Mouse (Mus musculus) right cerebral cortex, postnatal 4 days (tissue): Measurements from ENCODE around the gene F11r.
A peak's percentile ranks its signal among the peaks of the same experiment; 100 is the strongest.
"Not testable (repeated sequence)": the region's sequence is repeated elsewhere in the genome, so short reads cannot be mapped to it uniquely, and the experiment has no call there.

ENCODE experiments used
- DNase-seq: peaks from one replicate; pipeline ENCODE4 v3.0.0-alpha.2; 2022

Gene F11r

DNA sequence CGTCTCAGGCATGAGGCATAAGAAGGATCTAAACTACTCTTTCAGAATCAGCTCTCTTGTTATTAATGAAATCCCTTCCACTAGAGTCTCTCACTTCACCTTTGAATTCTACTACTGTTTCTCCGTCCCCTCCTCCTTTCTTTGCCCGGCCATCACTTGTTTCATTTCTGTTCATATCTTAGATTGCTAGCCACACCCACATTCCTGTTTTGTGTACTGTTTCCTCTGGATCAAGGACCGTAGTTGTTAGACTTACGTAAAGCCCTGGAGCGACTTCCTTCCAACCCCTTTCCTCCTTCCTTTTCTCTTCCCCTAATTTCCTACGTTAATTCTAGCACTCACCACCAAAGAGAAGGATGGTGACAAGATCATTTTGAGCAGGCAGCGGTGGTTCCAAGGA lies 1.7 kb downstream of the F11r start:
- DNase-seq = no peak

DNA sequence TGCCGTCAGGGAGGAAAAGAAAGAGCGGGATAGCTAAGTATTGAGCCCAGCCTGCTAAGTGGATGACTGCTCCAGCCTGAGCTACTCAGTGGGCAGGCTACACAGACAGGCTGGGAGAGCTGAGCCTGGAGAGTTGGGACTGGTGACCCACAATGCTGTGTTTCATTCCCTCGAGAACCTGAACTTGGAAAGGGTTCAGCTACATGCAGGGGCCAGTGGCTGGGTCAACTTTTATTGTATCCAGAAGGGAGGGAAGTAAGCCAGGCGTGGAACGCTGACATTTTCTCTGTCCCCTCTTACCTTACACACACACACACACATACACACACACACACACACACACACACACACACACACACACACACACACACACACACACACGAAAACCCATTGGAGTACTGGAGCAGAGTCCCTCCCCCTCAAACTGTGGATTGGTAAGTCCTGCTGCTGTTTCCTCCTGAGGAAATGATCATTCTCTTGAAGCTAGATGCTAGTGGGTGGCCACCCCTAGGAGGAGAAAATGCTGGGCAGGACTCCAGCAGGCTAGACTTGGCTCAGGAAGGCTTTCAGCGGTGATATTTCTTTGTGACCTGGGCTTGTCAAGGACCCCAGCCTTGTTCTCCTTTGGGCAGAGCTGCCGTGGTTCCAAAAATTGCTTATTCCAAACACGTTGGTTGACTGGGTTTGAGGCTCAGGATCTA lies 2.8 kb downstream of the F11r start:
- DNase-seq = no peak

DNA sequence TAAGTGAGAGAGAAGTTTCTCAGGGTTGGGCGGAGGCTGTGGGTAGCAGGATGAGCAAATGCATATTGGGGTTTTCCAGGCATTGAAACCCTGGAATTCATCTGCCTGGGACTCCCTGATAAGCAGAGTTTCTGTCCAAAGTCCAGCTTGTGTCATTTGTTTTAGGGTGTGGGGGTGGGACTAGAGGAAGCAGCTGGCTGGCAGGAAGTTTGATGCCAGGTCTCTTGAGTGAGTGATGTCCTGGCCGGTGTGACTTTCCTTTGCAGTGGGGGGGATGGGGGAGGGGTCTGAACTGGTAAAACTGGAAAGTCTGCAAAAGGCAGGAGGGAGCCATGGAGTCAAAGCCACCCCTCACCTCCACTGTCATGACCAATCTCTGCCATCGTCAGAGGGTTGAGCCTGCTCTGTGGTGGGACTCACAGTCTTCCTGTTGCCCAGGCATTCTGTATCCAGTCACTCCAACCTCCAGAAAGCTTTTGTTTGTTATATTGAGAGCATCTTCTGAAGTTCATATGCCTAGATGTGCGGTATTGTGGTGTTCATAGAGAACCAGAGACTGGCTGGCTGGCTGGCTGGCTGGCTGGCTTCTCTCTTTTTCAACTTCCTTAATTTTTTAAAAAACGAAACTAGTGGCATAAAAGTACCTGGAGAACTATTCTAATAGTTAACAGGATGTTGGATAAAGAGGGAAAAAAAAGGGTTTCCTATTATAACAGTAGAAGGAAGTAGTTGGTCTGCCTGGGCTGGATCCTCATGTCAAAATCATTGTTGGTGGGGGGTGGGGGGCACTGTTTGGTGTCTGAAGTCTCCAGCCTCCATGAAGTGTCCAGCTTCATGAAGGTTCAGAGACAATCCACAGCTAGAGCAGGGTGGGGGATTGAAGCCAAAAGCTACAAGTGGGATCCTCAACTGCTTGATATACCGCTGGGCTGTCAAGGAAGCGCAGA lies 4.4 kb downstream of the F11r start:
- DNase-seq = no peak

DNA sequence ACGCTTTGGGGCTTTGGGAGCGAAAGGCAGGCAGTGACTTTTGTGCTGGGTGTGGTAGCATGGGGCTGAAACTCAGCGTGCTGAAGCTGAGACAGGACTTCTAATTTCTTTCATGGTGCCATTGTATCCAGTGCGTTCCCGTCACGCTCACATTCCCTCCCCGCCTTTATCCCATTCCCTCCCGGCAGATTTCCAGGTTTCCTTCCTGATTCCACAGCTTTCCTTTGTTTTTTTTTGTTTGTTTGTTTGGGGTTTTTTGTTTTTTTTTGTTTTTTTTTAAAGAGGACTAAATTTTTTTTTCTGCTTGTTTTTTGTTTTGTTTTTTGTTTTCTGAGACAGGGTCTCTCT lies 5.1 kb downstream of the F11r start:
- no peak for DNase-seq

DNA sequence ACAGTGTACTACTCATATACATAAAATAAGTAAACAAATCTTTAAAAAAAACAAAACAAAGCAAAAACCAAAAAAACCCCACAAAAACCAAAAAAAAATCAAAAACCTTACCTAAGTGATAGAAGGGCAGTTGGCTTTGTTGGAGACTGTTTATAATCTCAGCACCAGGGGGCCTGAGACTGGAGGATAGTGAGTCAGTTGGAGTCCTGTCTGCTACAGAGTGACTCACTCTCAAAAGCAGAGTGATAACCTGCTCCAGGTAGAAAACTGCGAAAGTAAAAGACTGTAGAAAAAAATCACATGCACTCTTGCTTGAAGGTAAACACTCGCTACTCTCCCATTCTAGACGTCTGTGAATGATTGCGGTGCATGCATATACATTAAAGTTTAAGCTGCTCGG lies 7.7 kb downstream of the F11r start:
- no peak for DNase-seq

DNA sequence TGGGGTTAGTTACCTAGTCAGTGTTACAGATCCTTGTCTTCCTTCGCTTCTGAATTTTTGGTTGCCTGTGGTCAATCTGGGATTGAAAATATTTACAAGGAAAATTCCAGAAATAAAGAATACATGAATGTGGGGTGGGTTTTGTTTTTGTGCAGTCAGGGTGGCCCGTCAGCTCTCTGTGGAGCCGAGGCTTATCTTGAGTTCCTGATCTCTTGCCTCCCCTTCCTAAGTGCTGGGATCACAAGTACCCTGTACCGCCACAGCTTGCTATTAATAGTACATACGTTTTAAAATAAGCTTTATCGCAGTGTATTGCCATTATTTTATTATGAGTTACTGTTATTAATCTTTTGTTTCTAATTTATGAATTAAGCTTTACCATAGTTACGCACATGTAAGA lies 9.5 kb downstream of the F11r start:
- DNase-seq = no peak

DNA sequence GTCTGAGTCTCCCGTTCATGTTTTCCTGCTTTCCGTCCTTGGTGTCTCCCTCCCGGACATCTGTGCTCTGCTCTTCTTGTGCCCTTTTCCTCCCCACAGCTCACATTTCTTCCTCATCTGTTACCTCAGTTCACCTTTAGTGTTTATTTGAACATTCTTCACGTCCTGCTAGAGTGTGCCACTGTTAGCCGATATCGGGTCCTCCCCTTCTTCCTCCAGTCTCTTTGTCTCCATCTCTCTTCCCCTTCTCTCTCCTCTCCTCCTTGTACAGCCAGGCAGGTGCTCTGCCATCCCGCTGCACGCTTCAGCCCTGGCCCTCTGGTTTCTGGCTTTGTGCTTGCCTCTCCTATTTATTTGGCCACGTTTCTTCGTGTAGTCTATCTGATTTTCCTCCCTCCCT lies 10.4 kb downstream of the F11r start:
- DNase-seq = no peak

DNA sequence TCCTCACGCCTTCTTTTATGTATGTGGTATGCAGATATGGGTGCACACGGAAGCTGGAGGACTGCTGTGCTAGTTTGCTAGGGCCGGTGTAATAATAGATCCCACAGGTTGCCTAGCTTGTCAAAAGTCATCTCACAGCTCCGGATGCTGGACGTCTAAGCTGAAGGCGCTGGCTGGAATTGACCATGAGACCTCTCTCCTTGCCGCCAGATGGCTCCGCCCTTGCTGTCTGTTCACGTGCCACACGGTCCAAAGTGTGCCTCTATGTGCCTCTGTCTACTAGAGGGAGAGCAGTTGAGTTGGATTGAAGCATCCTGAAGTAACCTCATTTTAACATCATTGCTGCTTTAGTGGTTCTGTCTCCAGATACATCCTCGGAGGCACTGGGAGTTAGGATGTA lies 12.7 kb downstream of the F11r start:
- no peak for DNase-seq

DNA sequence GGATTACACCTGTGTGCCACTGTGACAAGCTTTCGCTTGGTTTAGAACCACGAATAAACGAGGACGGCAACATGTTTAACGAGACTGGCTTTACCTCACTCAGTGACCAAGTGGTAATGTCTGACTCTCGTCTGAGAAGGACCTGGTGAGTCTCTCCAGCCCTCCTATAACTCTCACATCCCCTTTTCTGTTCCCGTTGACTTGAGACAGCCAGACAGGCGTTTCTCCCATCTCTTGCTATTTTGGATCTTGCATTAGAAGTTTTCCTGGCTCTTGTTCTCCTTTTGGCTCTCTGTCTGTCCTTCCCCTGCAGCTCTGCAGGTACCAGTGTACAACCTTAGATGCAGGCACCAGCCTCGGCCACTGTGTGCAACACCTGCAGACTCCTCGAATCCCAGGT lies 13.7 kb downstream of the F11r start:
- no peak for DNase-seq

DNA sequence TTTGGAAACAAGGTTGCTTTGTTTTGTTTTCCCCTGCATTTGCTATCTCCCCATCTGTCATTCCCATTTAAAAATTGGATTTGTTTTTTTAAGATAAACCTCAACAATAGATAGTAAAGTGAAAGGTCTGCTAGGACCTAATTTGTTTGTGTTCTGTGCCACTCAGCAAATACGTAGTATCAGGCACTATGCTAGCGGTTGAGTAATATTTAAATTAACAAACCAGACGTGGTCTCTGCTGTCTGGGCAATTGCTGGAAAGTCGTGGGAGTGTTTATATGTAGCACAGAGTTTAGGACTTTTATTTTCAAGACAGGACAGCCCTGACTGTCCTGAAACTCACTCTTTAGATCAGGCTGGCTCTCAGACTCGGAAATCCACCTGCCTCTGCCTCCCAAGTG lies 15.2 kb downstream of the F11r start:
- DNase-seq = no peak

DNA sequence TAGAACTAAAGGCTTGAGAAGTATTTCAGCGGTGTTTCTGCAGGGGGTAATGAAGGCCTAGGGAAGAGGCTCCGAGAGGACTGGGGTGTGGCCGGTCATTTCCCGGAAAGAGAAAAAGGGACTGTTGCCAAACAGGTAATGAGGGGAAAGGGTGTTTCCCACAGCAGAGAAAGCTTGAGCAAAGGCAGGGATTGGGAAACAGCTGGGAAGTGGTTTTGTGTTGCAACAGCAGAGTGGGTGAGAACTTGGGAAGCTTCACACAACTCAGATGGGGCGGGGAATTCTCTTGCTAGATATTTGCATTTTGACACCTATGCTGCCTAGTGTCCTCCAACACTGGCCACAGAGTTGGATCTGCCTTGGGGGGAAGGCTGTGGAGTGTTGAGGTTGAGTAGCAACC lies 15.6 kb downstream of the F11r start:
- no peak for DNase-seq

DNA sequence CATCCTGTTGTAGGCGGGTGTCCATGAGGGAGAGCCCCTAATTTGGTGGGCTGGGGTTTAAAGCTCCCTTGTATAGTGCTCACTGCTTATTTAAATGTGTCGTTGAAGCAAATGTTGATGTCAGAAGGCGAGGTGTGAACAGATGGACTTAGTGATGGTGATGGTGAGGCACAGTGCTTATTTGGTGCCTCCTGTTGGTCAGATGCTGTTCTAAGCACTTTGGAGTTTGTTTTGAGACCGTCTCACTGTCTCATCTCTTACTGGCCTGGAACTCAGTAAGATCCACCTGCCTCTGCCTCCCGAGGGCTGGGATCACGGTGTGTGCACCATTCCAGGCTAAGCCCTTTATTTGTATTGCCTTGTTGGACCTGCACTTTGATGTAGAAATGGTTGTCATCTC lies 17.6 kb downstream of the F11r start:
- DNase-seq = no peak

DNA sequence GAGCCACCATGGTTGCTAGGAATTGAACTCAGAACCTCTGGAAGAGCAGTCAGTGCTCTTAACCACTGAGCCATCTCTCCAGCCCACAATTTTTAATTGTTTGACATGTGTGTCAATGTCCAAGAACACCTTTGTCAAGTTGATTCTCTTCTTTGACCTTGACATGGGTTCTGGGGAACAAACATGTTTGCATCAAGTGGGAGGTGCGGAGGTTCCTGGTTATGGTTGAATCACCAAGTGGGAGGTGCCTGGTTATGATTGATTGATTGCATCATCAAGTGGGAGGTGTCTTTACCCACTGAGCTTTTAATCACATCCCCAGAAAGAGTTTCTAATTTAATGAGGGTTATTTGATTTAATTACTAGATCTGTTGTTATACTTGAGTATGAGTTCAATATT lies 20.2 kb downstream of the F11r start:
- no peak for DNase-seq

DNA sequence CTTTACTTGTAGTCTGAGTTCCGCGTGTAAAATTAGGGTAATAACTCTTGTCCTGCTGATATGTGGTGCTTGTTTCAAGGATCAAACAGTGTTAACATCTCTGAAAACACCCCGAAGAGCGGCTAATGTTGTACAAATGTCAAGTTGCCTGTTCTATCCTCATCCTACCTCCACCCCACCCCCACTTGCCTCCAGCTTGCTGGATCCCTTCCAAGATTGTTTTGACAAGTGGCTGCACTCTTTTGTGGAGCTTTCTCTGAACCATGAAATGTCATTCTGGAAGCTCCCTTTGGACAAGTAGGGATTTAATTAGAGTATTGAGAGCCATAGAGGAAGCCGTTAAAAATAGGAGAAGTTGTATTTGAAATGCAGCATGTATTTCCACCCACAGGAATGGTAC lies 22.5 kb downstream of the F11r start:
- no peak for DNase-seq

DNA sequence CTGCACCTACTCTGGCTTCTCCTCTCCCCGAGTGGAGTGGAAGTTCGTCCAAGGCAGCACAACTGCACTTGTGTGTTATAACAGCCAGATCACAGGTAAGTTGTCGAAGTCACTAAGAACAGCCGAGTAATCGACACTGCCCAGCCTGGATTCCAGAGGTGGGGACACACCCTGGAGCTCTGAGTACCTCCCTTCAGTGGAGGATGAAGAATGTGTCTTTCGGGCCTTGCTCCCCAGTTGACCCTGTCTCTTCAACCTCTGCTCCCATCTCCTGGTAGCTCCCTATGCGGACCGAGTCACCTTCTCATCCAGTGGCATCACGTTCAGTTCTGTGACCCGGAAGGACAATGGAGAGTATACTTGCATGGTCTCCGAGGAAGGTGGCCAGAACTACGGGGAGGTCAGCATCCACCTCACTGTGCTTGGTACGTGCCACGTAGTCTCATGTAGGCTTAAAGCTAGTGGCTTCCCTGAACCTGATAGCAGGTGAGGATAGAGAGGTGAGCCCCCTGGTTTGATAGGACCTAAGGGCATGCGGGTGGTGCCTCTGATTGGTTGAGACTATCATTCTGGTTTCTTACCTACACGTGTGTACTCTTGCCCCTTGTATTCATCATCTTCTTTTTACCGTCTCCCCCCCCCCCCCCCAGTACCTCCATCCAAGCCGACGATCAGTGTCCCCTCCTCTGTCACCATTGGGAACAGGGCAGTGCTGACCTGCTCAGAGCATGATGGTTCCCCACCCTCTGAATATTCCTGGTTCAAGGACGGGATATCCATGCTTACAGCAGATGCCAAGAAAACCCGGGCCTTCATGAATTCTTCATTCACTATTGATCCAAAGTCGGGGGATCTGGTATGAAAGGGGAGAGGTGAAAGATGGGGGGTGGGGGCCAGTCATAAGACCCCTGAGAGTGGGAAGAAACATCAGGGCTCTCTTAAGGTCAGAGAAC lies 23.5 kb downstream of the F11r start:
- DNase-seq = no peak

DNA sequence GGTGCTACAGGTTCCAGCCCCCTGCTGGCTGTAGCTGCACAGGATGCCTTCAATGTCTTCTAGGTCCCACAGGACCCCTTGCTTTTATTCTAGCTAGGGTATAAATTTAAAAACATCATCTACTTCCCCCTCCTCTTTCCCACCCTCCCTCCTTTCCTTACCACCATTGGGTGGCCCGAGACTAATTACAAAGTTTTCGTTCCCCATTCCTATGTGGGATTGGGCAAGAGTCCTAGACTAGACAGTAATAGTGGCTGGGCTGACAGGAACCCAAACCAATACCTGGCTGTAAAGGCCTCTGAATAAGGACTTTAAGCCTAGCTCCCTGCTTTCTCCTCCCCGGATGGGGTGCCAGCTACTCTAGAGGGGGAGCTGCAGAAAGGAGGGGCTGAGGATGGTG lies 25.8 kb downstream of the F11r start:
- DNase-seq = no peak

DNA sequence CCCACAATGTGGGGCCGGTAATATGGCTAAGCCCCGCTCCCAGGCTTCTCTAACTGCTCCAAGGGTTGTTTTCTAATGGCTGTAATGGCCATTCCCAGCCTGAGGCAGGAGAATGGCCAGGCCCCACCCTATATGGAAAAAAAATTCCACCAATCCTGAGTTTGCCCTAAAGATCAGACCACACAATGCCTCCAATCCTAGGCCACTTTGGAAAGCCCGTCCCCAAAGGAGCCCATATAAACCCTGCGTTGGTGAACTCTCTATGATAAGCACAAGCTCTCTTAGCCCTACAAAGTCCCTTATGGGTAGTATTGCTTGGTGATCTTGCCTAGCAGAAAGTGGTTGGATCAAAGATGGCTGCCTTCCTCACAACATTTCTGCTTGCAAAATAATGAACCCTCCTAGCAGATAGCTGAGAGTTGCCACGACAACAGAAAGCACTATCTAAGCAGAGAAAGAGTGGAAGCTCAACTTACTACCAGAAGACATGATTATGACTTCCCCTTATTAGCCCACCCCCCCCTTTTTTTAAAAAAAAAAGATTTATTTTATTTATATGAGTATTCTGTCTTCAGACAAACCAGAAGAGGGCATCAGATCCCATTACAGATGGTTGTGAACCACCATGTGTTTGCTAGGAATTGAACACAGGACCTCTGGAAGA lies 28.5 kb downstream of the F11r start:
- DNase-seq = no peak

DNA sequence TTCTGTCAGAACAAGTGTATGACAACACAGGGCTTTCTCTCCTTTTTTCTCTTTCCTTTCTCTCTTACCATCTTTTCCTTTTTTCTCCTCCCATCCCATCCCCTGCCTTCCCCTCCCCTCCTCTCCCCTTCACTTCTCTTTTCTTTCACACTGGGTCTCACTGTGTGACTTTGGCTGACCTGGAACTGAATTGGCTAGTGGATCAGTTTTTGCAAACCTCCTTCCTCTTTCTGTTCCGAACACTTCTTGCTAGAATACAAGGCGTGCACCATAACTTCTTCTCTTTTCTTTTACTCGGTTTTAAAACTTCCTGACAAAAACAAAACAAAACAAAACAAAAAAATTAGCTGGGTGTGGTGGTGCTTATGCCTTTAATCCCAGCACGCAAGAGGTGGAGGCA lies 29.2 kb downstream of the F11r start:
- no peak for DNase-seq

DNA sequence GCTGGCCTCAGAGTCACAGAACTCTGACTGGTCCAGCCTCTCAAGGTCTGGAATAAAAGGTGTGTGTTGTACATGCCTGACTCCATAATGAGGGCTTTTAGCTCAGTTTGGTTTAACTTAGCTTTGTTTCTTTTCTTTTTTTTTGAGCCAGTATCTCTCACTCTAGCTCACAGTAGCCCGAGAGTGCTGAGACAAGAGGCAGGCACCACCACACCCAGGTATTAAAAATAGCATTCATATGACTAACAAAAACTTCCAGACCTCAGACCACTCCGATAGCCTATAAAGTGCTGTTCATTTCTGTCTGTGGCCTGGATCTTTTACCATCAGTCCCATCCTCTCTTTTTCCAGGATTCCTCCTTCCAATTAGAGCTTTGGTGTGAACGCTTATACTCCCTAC lies 32.3 kb downstream of the F11r start:
- no peak for DNase-seq

DNA sequence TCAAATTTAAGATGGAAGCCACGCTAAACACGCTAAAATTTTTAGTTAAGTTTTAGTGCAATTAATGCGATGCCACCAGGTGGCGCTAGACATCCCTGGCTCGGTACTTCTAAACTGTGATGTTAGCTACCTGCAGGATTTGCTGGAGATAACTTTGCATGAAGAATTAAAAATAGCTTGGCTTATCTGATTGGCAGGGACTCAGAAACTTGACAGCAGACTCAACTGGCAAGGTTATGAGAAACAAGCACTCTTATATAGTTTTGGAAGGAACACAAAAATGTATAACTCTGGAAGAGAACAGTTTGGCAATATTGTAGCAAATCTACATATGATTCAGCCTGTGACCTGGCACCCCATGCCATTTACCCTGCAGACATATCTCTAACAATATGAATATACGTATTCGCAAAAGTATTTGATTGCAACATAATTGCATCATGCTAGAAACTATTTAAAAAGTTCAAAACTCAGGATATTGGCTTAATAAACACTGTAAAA lies 33.1 kb downstream of the F11r start:
- peak; percentile 68 for DNase-seq

DNA sequence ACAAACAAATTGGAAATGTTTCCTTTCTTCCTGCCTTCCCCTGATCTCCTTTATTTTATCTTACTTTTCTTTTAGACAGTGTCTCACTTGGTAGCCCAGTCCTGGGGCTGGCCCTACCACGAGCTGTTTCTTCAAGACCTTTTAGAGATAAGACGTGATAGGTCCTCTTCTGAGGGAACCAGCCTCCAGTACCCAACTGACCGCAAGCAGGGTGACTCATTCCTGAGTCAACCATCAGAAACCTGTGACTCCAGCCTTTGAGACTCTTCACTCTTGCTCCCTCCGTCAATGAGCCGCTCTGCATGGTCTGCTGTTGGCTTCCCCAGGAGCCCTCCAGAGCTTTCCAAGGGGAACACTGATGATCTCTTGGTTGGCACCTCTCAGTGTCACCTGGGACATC lies 33.6 kb downstream of the F11r start:
- DNase-seq = no peak

DNA sequence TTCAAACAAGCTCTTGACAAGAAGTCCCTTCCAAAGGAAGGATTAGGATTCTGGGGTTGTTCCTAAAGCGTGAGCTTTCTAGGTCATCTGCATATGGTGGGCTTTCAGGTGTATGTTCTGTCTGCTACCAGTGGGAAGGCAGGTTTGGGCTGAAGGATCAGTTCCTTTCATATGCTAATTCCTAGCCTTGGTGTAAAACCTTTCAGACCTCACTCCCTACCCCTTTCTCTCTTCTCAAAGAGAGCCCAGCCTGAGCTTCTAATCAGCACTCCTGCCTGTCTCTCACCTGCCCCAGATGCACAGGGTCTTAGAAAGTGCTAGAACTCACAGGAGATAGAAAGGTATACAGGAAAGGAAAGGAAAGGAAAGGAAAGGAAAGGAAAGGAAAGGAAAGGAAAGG lies 34.1 kb downstream of the F11r start:
- DNase-seq = no peak

DNA sequence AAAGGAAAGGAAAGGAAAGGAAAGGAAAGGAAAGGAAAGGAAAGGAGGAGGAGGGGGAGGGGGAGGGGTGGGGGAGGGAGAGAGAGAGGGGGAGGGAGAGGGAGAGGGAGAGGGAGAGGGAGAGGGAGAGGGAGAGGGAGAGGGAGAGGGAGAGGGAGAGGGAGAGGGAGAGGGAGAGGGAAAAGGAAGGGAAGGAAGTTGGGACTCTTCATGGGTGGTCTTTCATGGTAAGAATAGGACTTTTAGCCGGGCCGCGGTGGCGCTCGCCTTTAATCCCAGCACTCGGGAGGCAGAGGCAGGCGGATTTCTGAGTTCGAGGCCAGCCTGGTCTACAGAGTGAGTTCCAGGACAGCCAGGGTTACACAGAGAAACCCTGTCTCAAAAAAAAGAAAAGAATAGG lies 34.6 kb downstream of the F11r start:
- DNase-seq = not testable (repeated sequence)
